Mouse (Mus musculus): ENCODE measurements around the gene Lcp1. TPM values are rescaled to one million over a fixed set of nuclear protein-coding genes. Genes with fewer than 3 reads are reported as not detected.

Lcp1 gene
- polyA plus RNA-seq, 1 experiment from 2014 or later: 28.9 TPM

- no peak overlapping the region for H3K27ac ChIP-seq (replicated peaks)
- H3K4me2 ChIP-seq (replicated peaks; ENCODE audit: low read depth): no peak overlapping the region
- DNase-seq (ENCODE audit: low spot score): no peak
- ATAC-seq (ENCODE audit: low FRiP score, low TSS enrichment): no peak
- no peak overlapping the region for H3K9ac ChIP-seq (ENCODE audit: low read length)
- WGBS: 83% methylated on average over 8 of the region's 8 CpGs
- 0 out of 2 replicates have a peak, but pooled peaks cover 2% of the 10 kb centered on the region for H3K36me3 ChIP-seq (ENCODE audit: control insufficient read depth, insufficient read depth, low read length)
- H3K4me3 ChIP-seq (ENCODE audit: low read depth, low read length): no peak overlapping the region
- no peaks in the 10 kb centered on the region for H3K4me1 ChIP-seq (replicated peaks; ENCODE audit: control insufficient read depth, insufficient read depth)
- H3K9me3 ChIP-seq (ENCODE audit: control insufficient read depth, low read length): no peaks in the 10 kb centered on the region
- TF ChIP-seq EP300 (optimal IDR thresholded peaks at IDR 0.05): no peak
- no peak for TF ChIP-seq CTCF (IDR thresholded peaks at IDR 0.05; ENCODE audit: low read depth)
- no peaks in the 10 kb centered on the region for H3K27me3 ChIP-seq (ENCODE audit: control insufficient read depth, insufficient read depth, low read length)
These were observed 56.0 kb downstream of the Lcp1 start for GRCm38 (mm10) chr14:75186858-75187415.

GRCm38 (mm10) chr14:75188521-75188920 lies 57.6 kb downstream of the Lcp1 start:
- Histone ChIP-seq H3K4me3 (ENCODE audit: low read depth, low read length) (no peak overlapping the region), H3K9me3 (ENCODE audit: control insufficient read depth, low read length) (no peaks in the 10 kb centered on the region), H3K27me3 (ENCODE audit: control insufficient read depth, insufficient read depth, low read length) (no peaks in the 10 kb centered on the region), H3K4me1 (replicated peaks; ENCODE audit: control insufficient read depth, insufficient read depth) (no peaks in the 10 kb centered on the region), H3K9ac (ENCODE audit: low read length) (no peak overlapping the region), H3K36me3 (ENCODE audit: control insufficient read depth, insufficient read depth, low read length) (0 out of 2 replicates have a peak, but pooled peaks cover 2% of the 10 kb centered on the region), H3K4me2 (replicated peaks; ENCODE audit: low read depth) (no peak overlapping the region), H3K27ac (replicated peaks) (no peak overlapping the region)
- DNase-seq (ENCODE audit: low spot score) (no peak), ATAC-seq (ENCODE audit: low FRiP score, low TSS enrichment) (no peak)
- WGBS: 65% methylated on average over 6 of the region's 6 CpGs
- TF ChIP-seq EP300 (optimal IDR thresholded peaks at IDR 0.05): no peak
- TF ChIP-seq CTCF (IDR thresholded peaks at IDR 0.05; ENCODE audit: low read depth): peak; percentile 61

GRCm38 (mm10) chr14:75189031-75189430 lies 58.1 kb downstream of the Lcp1 start:
- H3K4me2 ChIP-seq (replicated peaks; ENCODE audit: low read depth): no peak overlapping the region
- TF ChIP-seq EP300 (optimal IDR thresholded peaks at IDR 0.05) (no peak), CTCF (IDR thresholded peaks at IDR 0.05; ENCODE audit: low read depth) (no peak)
- no peak overlapping the region for H3K9ac ChIP-seq (ENCODE audit: low read length)
- H3K4me1 ChIP-seq (replicated peaks; ENCODE audit: control insufficient read depth, insufficient read depth): no peaks in the 10 kb centered on the region
- H3K4me3 ChIP-seq (ENCODE audit: low read depth, low read length): no peak overlapping the region
- 92% methylated on average over 4 of the region's 4 CpGs for WGBS
- no peaks in the 10 kb centered on the region for H3K9me3 ChIP-seq (ENCODE audit: control insufficient read depth, low read length)
- ATAC-seq (ENCODE audit: low FRiP score, low TSS enrichment): no peak
- no peak for DNase-seq (ENCODE audit: low spot score)
- H3K36me3 ChIP-seq (ENCODE audit: control insufficient read depth, insufficient read depth, low read length): 0 out of 2 replicates have a peak, but pooled peaks cover 2% of the 10 kb centered on the region
- no peak overlapping the region for H3K27ac ChIP-seq (replicated peaks)
- H3K27me3 ChIP-seq (ENCODE audit: control insufficient read depth, insufficient read depth, low read length): no peaks in the 10 kb centered on the region

DNA sequence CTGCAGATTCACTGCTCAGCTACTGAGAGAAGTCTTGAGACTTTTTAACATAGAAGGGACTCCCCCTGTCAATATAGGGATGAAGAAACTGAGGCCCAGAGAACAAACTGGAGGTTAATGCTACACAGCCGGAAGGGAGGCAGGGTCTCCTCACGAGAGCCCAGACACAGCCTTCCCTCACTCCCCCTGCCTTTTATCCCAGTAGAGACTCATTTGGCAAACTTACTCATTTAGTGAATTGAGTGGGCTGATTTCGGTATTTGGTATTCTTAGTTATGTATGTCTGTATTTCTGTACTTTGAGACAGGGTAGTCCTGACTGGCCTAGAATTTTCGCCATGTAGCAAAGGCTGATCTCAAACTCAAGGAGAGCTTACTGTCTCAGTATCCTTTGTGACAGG lies 59.8 kb downstream of the Lcp1 start:
- Histone ChIP-seq H3K9me3 (ENCODE audit: control insufficient read depth, low read length) (no peaks in the 10 kb centered on the region), H3K27ac (replicated peaks) (no peak overlapping the region), H3K4me3 (ENCODE audit: low read depth, low read length) (no peak overlapping the region), H3K4me2 (replicated peaks; ENCODE audit: low read depth) (no peak overlapping the region), H3K36me3 (ENCODE audit: control insufficient read depth, insufficient read depth, low read length) (0 out of 2 replicates have a peak, but pooled peaks cover 2% of the 10 kb centered on the region), H3K9ac (ENCODE audit: low read length) (no peak overlapping the region), H3K4me1 (replicated peaks; ENCODE audit: control insufficient read depth, insufficient read depth) (no peaks in the 10 kb centered on the region), H3K27me3 (ENCODE audit: control insufficient read depth, insufficient read depth, low read length) (no peaks in the 10 kb centered on the region)
- no peak for DNase-seq (ENCODE audit: low spot score)
- 78% methylated on average over 4 of the region's 4 CpGs for WGBS
- no peak for TF ChIP-seq EP300 (optimal IDR thresholded peaks at IDR 0.05)
- no peak for TF ChIP-seq CTCF (IDR thresholded peaks at IDR 0.05; ENCODE audit: low read depth)
- ATAC-seq (ENCODE audit: low FRiP score, low TSS enrichment): no peak

GRCm38 (mm10) chr14:75192427-75192826 lies 61.5 kb downstream of the Lcp1 start:
- ATAC-seq (ENCODE audit: low FRiP score, low TSS enrichment) (no peak), DNase-seq (ENCODE audit: low spot score) (no peak)
- TF ChIP-seq EP300 (optimal IDR thresholded peaks at IDR 0.05): no peak
- no peak for TF ChIP-seq CTCF (IDR thresholded peaks at IDR 0.05; ENCODE audit: low read depth)
- H3K36me3 ChIP-seq (ENCODE audit: control insufficient read depth, insufficient read depth, low read length): 0 out of 2 replicates have a peak, but pooled peaks cover 2% of the 10 kb centered on the region
- H3K4me2 ChIP-seq (replicated peaks; ENCODE audit: low read depth): no peak overlapping the region
- no peaks in the 10 kb centered on the region for H3K9me3 ChIP-seq (ENCODE audit: control insufficient read depth, low read length)
- H3K27ac ChIP-seq (replicated peaks): no peak overlapping the region
- H3K4me3 ChIP-seq (ENCODE audit: low read depth, low read length): no peak overlapping the region
- 74% methylated on average over 10 of the region's 10 CpGs for WGBS
- H3K27me3 ChIP-seq (ENCODE audit: control insufficient read depth, insufficient read depth, low read length): no peaks in the 10 kb centered on the region
- no peaks in the 10 kb centered on the region for H3K4me1 ChIP-seq (replicated peaks; ENCODE audit: control insufficient read depth, insufficient read depth)
- no peak overlapping the region for H3K9ac ChIP-seq (ENCODE audit: low read length)

- TF ChIP-seq CTCF (IDR thresholded peaks at IDR 0.05; ENCODE audit: low read depth) (no peak), EP300 (optimal IDR thresholded peaks at IDR 0.05) (no peak)
- WGBS: 63% methylated on average over 10 of the region's 10 CpGs
- DNase-seq (ENCODE audit: low spot score): no peak
- H3K9me3 ChIP-seq (ENCODE audit: control insufficient read depth, low read length): no peaks in the 10 kb centered on the region
- ATAC-seq (ENCODE audit: low FRiP score, low TSS enrichment): no peak
- no peaks in the 10 kb centered on the region for H3K4me1 ChIP-seq (replicated peaks; ENCODE audit: control insufficient read depth, insufficient read depth)
- no peak overlapping the region for H3K4me2 ChIP-seq (replicated peaks; ENCODE audit: low read depth)
- H3K9ac ChIP-seq (ENCODE audit: low read length): no peak overlapping the region
- H3K36me3 ChIP-seq (ENCODE audit: control insufficient read depth, insufficient read depth, low read length): 0 out of 2 replicates have a peak, but pooled peaks cover 2% of the 10 kb centered on the region
- no peak overlapping the region for H3K27ac ChIP-seq (replicated peaks)
- no peak overlapping the region for H3K4me3 ChIP-seq (ENCODE audit: low read depth, low read length)
- no peaks in the 10 kb centered on the region for H3K27me3 ChIP-seq (ENCODE audit: control insufficient read depth, insufficient read depth, low read length)
These were observed 62.0 kb downstream of the Lcp1 start for GRCm38 (mm10) chr14:75192858-75193257.

Measured in stomach, postnatal 0 days (tissue).